Mouse (Mus musculus): ENCODE data around the gene Fbxo47.
A peak's percentile ranks its signal among the peaks of the same experiment; 100 is the strongest.
"Not testable (repeated sequence)": the region's sequence is repeated elsewhere in the genome, so short reads cannot be mapped to it uniquely, and the experiment has no call there.

The Fbxo47 gene

DNA sequence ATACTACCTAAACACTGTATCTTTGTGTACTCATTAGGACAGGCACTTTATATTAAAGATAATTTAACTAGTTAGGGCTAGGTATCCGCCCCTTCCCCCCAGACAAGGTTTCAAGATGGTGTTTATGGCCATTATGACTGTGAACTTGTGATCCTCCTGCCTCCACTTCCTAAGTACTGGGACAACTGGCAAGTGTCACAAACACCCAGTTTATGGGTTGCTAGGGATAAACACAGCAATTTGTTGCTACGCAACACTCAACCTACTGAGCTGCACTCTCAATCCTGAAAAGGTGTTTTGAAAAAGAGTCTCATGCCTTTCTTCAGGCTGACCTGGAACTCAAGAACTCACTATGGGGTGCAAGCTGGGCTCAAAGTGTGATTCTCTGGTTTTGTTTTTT, 6.6 kb downstream of the Fbxo47 start:
- no peak for DNase-seq (ENCODE audit: low spot score)

DNA sequence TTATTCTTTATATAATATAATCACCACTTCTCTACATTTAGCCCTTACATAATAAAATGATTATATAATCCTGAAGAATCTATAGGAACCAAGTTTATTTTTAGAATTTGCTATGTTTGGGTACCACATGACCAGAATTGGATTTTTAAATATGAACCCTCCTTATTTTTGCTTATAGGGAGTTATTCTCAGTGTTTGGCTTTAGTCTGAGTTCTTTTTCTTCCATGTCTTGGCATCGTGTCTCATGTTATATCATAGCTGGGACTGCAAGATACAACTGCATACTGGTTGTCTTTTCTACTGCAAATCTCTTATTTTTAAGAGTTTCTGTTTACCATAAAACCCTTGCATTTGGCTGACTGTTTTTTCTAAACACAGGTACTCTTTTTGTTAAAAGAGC, 9.6 kb downstream of the Fbxo47 start:
- DNase-seq (ENCODE audit: low spot score), result no peak

DNA sequence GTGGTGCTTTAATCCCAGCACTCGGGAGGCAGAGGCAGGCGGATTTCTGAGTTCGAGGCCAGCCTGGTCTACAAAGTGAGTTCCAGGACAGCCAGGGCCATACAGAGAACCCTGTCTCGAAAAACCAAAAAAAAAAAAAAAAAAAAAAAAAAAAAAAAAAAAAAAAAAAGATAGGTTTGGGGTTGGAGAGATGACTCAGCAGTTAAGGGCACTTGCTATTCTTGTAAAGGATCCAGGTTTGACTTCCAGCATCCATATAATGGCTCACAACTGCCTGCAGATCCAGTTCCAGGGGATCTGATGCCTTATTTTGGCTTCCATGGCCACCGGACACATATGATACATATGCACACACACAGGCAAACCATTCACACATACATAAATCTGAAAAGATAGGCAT, 11.6 kb downstream of the Fbxo47 start:
- DNase-seq (ENCODE audit: low spot score), result not testable (repeated sequence)

DNA sequence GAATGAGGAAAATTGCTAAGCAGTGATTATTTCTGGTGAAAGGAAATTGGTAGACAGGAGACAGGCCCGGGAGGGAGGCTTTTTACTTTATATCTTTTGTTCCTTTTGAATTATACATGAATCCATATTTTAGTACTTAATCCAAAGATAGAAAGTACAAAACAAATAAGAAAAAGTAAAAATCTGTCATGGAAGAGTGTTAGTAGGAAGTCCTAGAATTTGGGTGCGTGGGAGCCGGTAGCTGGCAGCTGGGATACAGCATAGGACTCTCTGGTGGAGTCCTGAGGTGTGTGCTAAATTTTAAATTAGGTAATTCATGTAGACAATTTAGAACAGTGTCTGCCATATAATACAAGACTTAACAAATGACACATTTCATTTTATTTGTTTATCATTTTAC, 16.4 kb downstream of the Fbxo47 start:
- DNase-seq (ENCODE audit: low spot score), result no peak

DNA sequence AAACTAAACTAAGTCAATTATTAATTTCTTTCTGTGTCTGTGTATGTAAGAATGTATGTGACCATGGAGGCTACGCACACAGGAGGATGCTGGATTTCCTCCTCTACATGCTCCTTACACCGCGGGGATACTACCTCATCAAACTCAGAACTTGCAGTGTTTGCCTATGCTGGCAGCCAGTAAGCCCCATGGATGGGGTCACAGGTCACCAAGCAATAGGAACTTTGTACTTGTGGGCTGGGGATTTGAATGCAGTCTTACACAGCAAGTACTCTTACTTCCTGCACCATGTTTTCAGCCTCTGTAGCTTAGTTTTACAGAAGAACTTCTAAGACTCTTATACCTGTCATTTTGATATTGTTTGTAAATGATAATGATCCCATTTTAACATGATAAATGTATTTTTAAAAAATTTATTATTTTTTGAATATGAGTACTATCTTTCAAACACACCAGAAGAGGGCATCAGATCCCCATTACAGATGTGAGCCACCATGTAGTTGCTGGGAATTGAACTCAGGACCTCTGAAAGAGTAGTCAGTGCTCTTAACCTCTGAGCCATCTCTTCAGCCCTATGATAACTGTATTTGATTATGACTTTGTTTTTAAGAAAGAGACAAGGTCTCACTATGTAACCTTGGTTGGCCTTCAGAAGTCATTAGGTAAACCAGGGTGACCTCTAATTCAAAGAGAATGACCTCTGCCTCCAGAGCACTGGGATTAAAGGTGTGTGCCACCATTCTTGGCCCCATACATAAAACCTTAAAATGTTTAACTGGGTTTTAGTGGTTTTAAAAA, 17.7 kb downstream of the Fbxo47 start:
- no peak for DNase-seq (ENCODE audit: low spot score)

DNA sequence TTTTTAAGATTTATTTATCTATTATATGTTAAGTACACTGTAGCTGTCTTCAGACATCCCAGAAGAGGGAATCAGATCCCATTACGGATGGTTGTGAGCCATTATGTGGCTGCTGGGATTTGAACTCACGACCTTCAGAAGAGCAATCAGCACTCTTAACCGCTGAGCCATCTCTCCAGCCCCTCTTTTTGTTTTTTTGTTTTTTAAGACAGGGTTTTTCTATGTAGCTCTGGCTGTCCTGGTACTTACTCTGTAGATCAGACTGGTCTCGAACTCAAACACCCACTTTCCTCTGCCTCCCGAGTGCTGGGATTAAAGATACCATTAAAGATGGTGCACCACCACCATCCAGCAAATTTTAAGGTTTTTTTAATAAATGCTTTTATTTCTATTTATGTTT, 18.5 kb downstream of the Fbxo47 start:
- DNase-seq (ENCODE audit: low spot score), result no peak

DNA sequence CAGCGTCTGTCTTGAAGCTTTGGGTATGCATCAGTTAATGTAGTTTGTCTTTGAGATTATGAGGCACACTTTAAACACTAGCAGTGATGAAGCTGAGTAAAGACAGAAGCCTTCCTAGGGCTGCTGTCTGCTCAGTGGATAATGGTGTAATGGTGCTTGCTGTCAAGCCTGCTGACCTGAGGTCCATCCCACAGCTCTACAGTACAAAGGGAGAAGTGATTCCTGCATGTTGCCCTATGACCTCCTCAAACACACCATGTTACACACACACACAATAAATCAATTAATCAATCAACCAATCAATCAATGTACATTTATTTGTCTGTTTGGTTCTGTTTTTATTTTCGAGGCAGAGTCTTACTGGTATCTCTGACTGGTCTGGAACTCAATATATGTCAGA, 21.8 kb downstream of the Fbxo47 start:
- DNase-seq (ENCODE audit: low spot score), result no peak

DNA sequence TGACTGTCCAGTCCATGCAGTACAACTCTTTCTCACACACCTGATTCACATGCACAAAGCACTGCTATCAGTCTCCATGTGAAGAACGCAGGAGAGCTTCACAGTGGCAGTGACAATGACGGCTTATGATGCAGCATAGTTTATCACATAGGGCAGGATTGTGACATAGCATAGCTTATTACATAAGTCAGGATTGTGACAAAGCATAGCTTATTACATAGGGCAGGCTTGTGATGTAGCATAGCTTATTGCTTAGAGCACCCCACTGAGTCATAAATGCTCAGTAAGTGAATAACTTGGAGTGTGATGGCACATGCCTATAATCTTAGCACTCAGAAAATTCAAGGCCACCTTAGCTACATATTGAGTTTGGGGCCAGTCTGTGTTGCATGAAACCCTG, 28.5 kb downstream of the Fbxo47 start:
- DNase-seq (ENCODE audit: low spot score), result no peak

DNA sequence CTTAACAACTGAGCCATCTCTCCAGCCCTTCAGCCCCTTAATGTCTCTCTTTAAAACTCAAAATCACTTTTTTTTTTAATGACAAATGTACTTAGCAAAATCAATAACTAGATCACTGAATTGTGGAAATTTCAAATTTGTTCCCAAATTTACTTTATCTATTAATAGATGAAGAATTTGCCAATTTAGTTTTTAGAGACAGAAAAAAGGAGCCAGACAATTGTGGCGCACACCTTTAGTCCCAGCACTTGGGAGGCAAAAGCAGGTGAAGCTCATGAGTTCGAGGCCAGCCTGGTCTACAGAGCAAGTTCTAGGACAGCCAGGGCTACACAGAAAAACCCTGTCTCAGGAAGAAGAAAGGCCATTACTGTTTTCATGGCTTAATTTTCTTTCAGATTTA, 32.4 kb downstream of the Fbxo47 start:
- DNase-seq (ENCODE audit: low spot score), result no peak

DNA sequence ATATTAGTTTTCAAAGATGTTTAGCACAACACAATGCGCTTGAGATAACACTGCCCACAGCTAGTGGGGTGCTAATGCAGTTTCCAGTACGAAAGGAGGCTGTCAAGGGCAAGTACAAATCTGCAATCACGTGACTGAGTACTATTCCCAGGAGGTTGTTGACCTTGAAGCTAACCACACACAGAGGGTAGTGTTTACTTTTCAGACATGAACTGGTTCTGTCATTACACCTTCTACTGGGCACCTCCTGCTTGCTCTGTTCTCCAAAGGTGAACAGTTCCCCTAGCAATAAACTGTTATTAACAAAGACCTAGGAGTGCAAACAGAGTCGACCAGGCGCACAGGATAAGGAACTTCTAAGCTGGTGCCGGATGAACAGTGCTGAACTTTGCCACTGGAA, 33.6 kb downstream of the Fbxo47 start:
- DNase-seq (ENCODE audit: low spot score), result peak; percentile 53

DNA sequence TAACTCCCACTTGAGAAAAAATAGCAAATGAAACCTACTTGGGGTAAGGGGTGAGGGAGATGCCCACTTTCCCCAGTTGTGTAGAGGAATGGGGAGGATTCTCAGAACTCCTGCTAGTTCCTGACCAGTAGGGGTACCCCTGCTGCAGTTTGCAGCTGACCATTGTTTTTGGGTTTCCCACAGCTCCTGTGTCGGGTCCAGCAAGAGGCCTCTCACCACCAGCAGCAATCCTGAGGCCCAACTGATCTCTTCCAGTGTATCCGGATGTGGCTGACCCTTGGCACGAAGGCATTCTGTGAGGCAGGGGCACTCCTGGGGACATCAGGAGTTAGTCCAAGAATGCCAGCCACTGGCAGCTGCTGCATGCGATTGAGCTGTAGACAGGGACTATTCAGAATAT, 42.0 kb downstream of the Fbxo47 start:
- no peak for DNase-seq (ENCODE audit: low spot score)

DNA sequence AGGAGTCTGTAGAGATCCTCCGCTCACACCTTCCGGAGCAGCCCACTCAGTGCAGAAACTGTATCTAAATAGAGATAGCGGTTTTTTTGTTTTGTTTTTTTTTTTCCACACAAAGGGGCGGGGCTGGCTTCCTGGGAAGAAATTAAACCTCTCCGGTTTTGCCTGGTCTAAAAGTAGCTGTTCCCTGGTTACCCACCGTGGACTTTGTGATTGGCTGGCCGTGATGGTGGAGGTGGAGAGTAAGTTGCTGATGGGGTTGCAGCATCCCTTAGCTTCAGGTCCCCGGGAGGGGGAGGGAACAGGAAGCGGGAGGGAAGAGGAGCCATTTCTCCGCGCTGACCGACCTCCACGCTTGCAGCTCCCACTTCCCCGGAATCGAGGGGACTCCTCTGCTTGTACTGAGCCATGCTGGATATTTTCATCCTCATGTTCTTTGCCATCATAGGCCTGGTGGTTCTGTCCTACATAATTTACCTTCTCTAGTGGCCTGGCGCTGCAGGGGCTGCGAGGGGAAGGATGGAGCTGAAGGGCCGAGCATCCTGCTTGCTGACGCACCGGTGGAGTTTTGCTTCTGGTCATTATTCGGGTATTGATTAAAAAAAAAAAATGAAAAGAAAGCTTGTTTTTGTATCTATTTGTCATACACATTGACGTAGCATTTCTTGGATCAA, 42.8 kb downstream of the Fbxo47 start:
- DNase-seq (ENCODE audit: low spot score), result peak; percentile 73

DNA sequence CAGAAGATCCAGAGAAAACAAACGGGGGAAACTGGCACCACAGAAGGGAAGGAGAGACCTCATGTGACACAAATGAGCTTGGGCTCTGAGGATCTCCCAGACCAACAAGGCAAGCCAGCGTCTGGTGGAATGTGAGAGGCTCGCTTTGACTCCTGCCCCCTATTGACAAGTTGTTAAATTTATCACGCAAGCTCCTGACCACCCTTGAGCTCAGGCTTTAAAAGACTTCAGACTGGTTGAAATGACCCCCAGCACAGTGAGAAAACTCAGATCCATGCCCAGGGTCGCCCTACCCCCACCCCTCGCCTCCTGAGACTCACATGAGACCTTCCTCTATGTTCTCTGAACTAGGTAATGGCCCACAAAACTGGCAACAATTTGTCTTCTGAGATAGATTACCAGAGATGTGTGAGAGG, 43.4 kb downstream of the Fbxo47 start, which contains the start of gene B230217C12Rik:
Gene B230217C12Rik (plus strand): TSS at position 242 of the 416 bp plus-strand sequence.
- DNase-seq (ENCODE audit: low spot score), result no peak

DNA sequence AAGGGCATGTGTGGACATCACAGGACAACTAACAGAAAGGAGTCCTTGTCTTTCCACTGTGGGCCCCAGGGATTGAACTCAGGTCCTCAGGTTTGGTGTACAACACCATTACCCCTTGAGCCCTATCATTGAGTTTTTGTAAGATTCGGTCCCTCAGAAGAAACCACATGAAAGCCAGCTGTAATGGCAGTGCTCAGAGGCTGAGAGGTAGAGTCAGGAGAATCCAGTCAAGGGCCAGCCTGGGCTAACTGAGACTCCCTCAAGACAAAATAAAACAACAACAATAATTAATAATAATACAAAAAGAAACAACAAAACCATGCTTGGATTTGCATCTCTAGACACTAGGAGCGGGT, 43.8 kb downstream of the Fbxo47 start:
- no peak for DNase-seq (ENCODE audit: low spot score)

DNA sequence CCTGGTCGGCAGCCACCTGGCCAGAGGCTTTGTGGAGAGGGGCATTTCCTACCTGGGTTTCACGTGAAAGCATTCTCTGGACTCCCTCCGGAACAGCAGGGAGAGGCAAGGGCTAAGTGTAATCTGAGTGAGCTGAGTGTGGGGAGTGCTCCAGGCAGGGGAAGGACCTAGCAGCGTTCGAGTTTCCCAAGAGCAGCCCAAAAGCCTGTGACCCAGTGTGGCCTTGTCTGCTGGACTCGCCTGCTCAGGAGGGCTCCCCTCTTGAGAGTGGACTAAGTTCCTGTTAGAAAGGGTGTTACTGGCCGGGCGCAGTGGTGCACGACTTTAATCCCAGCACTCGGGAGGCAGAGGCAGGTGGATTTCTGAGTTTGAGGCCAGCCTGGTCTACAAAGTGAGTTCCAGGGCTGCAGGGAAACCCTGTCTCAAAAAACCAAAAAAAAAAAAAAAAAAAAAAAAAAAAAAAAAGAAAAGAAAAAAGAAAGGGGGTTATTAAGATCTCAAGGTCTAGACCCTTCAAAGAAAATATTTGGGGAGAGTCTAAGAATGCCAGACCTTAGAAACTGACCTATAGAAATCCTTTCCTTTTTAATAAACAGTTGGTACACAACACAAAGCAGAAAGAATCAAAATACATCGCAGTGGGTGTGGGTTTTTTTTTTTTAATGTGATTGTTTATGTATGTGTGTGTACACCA, 44.4 kb downstream of the Fbxo47 start:
- DNase-seq (ENCODE audit: low spot score), result no peak

DNA sequence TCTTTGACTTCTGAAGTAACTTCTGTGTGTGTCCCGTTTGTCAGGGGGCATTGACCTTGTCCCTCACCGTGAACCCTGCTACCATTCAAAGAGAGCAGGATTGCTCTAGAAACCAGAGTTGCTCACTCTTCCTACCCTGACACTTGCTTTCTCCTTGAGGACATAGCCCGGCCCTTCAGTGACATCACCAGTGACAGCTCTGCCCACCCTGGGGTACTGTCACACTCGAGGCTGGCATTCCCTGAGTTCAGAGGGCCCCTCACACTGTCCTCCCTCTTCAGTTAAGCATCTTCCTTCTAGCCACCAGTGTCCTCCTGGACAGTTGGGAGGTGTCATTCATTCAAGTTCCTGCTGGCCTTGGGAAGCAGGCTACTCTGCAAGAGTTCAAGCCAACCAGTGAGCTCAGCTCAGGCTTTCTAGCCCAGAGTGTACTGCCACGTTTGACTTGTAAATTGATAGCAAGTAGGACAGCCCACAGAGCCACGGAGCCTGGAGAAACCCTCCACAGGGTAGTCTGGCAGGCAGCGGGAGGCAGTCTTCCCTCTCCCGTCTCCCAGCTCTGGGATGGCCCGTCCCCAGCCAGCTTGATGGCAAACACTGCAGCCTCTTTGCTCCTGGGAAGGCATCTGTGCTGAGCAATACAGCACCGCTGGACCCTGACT, 45.0 kb downstream of the Fbxo47 start:
- no peak for DNase-seq (ENCODE audit: low spot score)

DNA sequence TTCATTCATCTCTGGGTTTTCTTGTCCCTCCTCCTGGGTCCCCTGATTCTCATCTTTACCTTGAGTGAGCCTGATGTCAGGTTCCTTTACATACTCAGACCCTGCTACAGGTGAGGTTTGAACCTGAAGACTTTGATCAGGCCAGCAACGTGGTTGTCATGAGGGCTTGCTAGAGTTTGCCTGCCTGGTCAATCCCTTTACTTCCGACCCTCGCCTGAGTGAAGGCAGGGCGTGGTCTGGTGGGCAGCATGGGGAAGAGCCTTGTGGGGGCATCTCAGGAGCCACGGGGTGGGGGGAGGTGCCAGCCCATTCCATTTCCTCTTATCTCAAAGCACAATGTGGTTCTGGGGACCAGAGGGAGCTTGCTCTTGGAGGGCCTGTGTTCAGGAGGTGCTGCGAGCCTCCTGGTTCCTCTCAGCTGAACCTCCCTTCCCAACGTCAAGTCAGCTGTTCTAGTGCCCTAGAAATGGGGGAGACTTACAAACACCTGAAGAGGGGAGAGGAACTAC, 46.3 kb downstream of the Fbxo47 start:
- DNase-seq (ENCODE audit: low spot score), result no peak

DNA sequence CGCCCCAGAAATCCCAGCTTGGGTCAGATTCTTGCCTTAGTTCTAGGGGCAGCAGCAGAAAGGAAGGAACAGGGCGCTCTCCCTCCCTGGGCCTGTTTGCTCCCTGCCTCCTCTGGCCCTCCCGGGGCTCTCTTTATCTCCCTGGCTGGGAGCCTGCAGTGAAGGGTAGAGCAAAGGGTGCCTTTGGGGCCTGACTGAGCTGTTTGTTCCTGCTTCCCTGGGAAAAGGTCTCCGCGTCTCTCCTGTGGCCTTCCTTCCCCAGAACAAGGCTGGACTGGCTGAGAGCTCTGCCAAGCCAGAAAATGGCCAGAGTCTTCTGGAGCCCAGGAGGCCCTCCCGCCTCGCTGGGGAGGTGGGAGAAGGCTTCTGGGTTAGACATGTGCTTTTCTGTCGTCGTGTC, 46.9 kb downstream of the Fbxo47 start:
- peak; percentile 51 for DNase-seq (ENCODE audit: low spot score)

DNA sequence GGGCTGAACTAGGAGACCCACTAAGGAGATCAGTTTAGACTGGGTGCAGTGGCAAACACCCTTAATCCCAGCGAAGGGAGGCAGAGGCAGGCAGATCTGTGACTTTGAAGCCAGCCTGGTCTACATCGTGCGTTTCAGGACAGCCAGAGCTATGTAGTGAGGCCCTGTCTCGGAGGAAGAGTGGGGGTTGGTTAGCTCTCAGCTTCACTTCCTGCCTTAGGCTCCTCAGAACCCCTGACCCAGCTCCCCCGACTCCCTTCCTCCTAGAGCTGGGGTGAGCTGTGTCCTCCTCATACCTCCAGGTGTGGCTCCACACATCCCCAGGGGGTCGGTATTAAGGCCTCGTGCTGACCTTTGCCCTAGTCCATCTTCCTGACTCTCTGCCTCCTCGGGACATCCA, 47.4 kb downstream of the Fbxo47 start:
- no peak for DNase-seq (ENCODE audit: low spot score)

DNA sequence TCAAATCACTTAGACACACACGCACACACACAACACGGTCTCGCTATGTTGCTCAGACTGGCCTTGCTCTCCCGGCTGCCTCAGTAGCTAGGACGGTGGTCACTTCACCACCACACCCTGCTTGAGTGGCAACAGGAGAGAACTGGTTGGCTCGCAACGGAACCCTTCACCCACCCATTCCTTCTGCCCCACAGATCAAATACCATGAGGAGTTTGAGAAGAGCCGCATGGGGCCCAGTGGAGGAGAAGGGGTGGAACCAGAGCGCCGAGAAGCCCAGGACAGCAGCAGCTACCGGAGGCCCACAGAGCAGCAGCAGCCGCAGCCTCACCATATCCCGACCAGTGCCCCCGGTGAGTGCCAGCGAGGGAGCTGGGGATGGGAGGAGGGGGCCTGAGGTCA, 50.6 kb downstream of the Fbxo47 start:
- no peak for DNase-seq (ENCODE audit: low spot score)

DNA sequence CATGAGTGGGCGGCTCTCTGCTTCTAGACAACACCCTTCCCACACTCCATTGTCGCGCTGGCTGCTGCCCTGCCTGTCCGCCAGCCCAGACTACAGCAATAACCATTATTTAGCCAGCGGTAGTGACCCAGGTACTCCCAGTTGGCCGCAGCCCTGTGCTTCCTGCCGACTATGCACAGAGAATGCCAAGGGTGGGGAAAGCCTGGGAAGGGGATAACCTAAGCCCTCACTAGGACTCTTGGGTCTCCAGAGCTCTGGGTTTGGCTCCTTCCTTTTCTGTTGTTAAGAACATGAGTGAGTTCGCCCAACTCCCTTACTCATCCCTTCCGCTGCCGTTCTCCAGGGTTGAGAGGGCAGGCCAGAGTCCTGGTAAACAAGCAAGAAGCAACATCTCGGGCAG, 52.0 kb downstream of the Fbxo47 start:
- no peak for DNase-seq (ENCODE audit: low spot score)

DNA sequence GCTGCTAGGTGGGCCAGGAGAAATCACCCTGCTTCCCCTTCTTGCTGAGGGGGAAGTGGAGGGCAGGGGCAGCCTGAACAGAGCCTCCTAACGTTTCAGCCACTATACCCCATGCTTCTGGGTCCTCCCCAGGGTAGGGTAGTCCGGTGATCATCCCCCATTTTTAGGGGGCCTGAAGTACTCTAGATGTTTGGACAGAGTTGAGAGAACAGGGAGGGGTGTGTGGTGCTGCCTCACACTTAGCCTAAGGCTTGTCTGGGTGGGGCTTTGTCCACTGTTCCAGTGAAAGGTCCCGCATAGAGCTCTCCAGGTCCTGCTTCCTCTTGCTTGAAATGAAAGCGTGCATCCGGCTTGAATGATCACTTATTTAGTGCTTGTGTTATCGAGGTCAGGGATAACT, 53.5 kb downstream of the Fbxo47 start:
- DNase-seq (ENCODE audit: low spot score), result no peak

Data from ovary, adult 18-20 months (tissue).